Mouse (Mus musculus): ENCODE measurements around the gene Olfr56.
"Not testable (repeated sequence)": the region's sequence is repeated elsewhere in the genome, so short reads cannot be mapped to it uniquely, and the experiment has no call there.

The Olfr56 gene

DNA sequence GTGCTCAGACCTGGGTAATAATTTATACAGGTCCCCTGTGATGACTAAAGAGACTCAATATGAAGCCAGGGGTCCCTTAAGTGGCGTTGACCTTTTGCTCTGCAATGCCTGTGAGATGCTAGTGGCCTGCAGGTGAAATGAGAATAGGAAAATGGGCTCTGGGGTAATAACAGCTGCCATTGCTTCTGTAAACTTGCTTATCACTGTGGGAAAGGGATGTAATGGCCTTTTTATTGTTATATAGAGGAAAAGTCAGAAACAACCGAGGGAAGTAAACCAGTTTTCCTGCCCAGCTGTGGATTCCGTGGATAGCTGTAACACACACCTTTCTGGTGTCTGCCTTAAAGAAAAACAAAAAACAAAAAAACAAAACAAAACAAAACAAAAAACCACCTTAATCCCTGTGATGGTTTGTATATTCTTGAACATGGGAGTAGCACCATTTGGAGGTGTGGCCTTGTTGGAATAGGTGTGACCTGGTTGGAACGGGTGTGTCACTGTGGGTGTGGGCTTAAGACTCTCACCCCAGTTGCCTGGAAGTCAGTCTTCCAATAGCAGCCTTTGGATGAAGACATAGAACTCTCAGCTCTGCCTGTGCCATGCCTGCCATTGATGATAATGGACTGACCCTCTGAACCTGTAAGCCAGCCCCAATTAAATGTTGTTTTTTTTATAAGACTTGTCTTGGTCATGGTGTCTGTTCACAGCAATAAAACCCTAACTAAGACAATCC, 197.5 kb downstream of the Olfr56 start:
- not testable (repeated sequence) for DNase-seq

DNA sequence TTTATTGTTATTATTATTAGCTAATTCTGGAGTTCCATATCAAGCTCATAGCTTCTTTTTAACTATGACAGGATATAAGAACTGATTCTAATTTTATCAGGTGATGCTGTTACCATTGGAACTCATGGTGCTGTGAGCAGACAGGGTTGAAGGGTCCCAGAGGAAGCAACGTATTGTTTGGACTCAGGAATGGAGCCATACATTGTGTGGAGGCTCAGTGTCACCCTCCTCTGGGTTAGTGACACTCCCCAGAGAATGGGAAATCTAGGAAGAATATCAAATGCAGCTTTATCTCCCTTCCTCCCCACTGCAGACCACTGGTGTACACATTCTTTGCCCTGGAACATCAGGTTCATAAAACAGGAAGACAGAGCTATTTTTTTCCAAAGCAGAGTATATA, 204.5 kb downstream of the Olfr56 start:
- no peak for DNase-seq

Data from right cerebral cortex, adult 18-20 months (tissue).